Mouse (Mus musculus): ENCODE measurements around the gene Vegfc. TPM values are rescaled to one million over a fixed set of nuclear protein-coding genes. Genes with fewer than 3 reads are reported as not detected.

The Vegfc gene
- total RNA-seq, 2 experiments from 2014 or later, result 2.2 to 4.4 TPM

- no peak for DNase-seq (ENCODE audit: low spot score in 2 of 2)
Measured at GRCm38 (mm10) chr8:54185336-54185735, 107.9 kb downstream of the Vegfc start.

DNA sequence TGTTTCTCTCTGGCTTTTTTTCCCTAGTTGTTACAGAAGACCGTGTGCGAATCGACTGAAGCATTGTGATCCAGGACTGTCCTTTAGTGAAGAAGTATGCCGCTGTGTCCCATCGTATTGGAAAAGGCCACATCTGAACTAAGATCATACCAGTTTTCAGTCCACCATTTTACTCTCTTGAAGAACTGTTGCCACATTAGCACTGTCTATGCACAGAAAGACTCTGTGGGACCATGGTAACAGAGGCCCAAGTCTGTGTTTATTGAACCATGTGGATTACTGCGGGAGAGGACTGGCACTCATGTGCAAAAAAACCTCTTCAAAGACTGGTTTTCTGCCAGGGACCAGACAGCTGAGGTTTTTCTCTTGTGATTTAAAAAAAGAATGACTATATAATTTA lies 108.5 kb downstream of the Vegfc start:
- DNase-seq (ENCODE audit: low spot score in 2 of 2), result no peak

- DNase-seq (ENCODE audit: low spot score in 2 of 2), result no peak
Measured at GRCm38 (mm10) chr8:54216250-54216649, 138.8 kb downstream of the Vegfc start.

DNA sequence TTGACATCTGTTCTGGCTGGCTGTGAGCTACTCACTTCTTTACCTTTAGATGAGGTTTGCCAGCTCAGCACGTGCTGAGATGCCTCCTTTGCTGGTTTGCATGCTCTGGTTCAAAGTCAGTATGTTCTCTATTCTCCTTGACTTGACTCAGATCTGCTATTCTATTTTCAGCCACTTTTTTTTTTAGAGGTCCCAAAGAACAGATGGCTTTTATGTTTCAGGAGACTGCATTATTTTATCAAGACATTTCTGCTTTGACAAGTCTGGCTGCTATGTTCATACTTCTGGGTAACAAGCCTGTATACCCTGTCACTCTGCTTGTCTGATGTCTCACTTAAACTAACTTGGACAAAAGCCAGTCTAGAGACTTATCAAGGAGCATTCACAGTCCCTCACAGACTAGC lies 151.4 kb downstream of the Vegfc start:
- DNase-seq (ENCODE audit: low spot score in 2 of 2), result no peak

- no peak for DNase-seq (ENCODE audit: low spot score in 2 of 2)
Measured at GRCm38 (mm10) chr8:54230638-54231037, 153.2 kb downstream of the Vegfc start.

DNA sequence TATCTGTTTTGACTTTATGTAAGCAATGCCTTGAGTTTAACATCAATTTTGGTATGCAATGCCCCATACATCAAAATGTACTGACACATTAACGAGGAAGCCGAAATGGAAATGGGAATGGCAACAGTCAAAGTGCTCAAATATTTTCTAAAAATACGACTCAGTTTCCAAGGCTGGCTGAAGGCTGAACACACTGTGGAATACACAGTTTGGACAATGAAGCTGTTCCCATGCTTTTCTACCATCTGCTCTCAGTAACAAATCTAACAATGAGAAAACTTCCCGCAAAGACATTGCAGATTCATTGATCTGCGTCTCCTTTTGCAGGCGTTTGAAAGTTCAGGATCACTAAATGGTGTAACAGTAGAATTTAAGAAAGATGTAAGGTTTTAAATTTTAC lies 155.9 kb downstream of the Vegfc start:
- DNase-seq (ENCODE audit: low spot score in 2 of 2), result peak in 1 of 2 experiments; percentile 17

All from layer of hippocampus, postnatal 14 days (tissue).